Mouse (Mus musculus) forebrain, embryonic 14.5 days (tissue): ENCODE data around the gene Sox18. TPM values are rescaled to one million over a fixed set of nuclear protein-coding genes. Genes with fewer than 3 reads are reported as not detected.

Experiments
- ATAC-seq: fragments of 200-750 bp; cut with Nextera tagmentation; 2 replicates; pipeline ENCODE4 v1.8.0; 2017; ENCODE audit warnings: mild to moderate bottlenecking, moderate library complexity
- DNase-seq: peaks from one replicate; pipeline ENCODE4 v3.0.0-alpha.2; 2015; ENCODE audit warnings: low spot score
- H3K27ac ChIP-seq: fragments of 300-500 bp; sonication (generic); 2 replicates; pipeline ENCODE4 v1.5.1; 2014; ENCODE audit warnings: low read depth, mild to moderate bottlenecking, control low read depth, low read length, moderate library complexity
- H3K27me3 ChIP-seq: fragments of 300-500 bp; sonication (generic); replicated peaks from 2 replicates; pipeline ENCODE4 v1.6.1; 2014; ENCODE audit warnings: low read length, control low read depth, mixed read lengths; ENCODE audit not compliant: control insufficient read depth, insufficient read depth
- H3K36me3 ChIP-seq: fragments of 300-500 bp; sonication (generic); 2 replicates; pipeline ENCODE4 v1.6.1; 2014; ENCODE audit warnings: low read length, control low read depth; ENCODE audit not compliant: control insufficient read depth, insufficient read depth
- H3K4me1 ChIP-seq: fragments of 300-500 bp; sonication (generic); 2 replicates; pipeline ENCODE4 v1.6.1; 2014; ENCODE audit warnings: antibody characterized with exemption, low read length, control low read depth; ENCODE audit not compliant: control insufficient read depth, insufficient read depth
- H3K4me2 ChIP-seq: fragments of 300-500 bp; sonication (generic); 2 replicates; pipeline ENCODE4 v1.6.1; 2014; ENCODE audit warnings: mild to moderate bottlenecking, control low read depth, low read length
- H3K4me3 ChIP-seq: fragments of 300-500 bp; sonication (generic); 2 replicates; pipeline ENCODE4 v1.5.1; 2014; ENCODE audit warnings: low read depth, low read length, control low read depth
- H3K9ac ChIP-seq: fragments of 300-500 bp; sonication (generic); 2 replicates; pipeline ENCODE4 v1.6.1; 2014; ENCODE audit warnings: mild to moderate bottlenecking, low read length, control low read depth, moderate library complexity
- H3K9me3 ChIP-seq: fragments of 300-500 bp; sonication (generic); replicated peaks from 2 replicates; pipeline ENCODE4 v1.6.1; 2016; ENCODE audit warnings: low read length, control low read depth, mixed read lengths; ENCODE audit not compliant: control insufficient read depth
- WGBS: fragments of 180-500 bp; shearing (Covaris S2); extraction: QIAGEN DNeasy Blood & Tissue Kit; methylation state at CpG from one replicate; pipeline ENCODE4 v1.1.7; 2014; 5-methylcytosine and 5-hydroxymethylcytosine counted together
- polyA plus RNA-seq: library from polyadenylated mRNA; unstranded; fragments of >200 nt; fragmentation: Nextera tagmentation; extraction: Ambion mirVana; gene quantifications from 2 replicates; pipeline ENCODE4 v1.2.1, GENCODE M21; 2014

The Sox18 gene
- polyA plus RNA-seq, 1 experiment from 2014 or later = 12.5 TPM

DNA sequence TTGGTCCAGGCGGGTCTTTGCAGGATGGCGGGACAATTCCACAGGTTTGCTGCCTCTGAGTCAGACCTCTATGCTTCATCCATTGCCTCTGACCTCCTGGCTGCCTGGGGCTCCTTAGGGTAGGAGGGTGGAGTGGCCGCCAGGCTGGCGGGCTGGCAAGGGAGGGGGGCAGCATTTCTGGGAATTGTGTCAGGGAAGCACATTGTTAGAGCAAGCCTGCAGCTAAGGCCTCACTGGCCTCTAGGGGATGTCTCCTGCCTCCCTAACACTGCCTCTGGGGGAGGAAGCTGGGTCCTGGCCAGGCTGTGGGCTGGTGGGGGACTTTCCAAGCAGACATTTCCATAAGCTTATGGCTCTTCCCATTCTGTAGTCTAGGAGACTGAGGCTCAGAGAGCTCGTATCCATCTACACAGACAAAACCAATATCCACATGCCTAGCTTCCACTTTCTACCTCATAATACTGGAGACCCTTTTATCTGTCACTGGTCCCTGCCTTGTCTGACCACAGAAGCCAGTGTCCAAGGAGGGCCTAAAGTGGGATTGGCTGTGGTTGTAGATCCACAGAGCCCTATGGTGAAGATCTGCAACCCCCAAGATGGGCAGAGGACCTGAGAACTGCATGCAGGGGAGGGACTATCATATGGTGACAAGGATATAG lies 5.8 kb upstream of the Sox18 start:
- no peaks in the 10 kb centered on the region for H3K9me3 ChIP-seq
- H3K4me1 ChIP-seq = peaks cover 10% of the 10 kb centered on the region; the same call in 1 of the 2 replicates
- no peaks in the 10 kb centered on the region for H3K36me3 ChIP-seq
- H3K4me3 ChIP-seq = no peak overlapping the region
- peaks cover 13% of the 10 kb centered on the region for H3K27me3 ChIP-seq
- H3K27ac ChIP-seq = peak overlapping the region; percentile 39; the same call in 1 of the 2 replicates
- 58% methylated on average over 5 of the region's 5 CpGs for WGBS
- H3K4me2 ChIP-seq = no peak overlapping the region
- DNase-seq (no peak), ATAC-seq (no peak)
- no peak overlapping the region for H3K9ac ChIP-seq

GRCm38 (mm10) chr2:181676424-181676823 lies 5.0 kb upstream of the Sox18 start:
- H3K36me3 ChIP-seq = no peaks in the 10 kb centered on the region
- H3K4me2 ChIP-seq = no peak overlapping the region
- peaks cover 13% of the 10 kb centered on the region; the same call in 1 of the 2 replicates for H3K4me1 ChIP-seq
- H3K9ac ChIP-seq = no peak overlapping the region
- ATAC-seq (no peak), DNase-seq (peak; percentile 69)
- H3K9me3 ChIP-seq = no peaks in the 10 kb centered on the region
- H3K27me3 ChIP-seq = peaks cover 21% of the 10 kb centered on the region
- WGBS = 18% methylated on average over 2 of the region's 2 CpGs
- H3K4me3 ChIP-seq = no peak overlapping the region
- peak overlapping the region; percentile 30; the same call in 1 of the 2 replicates for H3K27ac ChIP-seq

DNA sequence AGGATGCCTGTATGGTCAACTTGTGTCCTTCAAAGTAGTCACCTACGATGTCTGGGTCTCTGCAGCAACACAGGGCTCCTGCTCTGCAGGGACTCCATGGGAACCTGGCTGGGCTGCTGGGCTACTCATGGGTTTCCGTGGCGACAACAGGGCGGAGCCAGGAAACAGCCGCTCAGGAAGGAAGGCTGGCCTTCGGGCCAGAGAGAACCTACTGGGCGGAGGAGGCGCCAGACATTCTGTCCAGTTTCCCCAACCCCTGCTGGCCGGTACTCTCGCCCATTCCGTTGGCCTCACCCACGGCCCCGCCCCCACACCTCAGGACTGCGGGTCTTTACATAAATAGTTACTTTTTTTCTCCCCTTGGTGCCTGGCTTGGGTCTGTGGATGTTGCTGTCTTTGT lies 4.0 kb upstream of the Sox18 start:
- WGBS = 3% methylated on average over 14 of the region's 14 CpGs

GRCm38 (mm10) chr2:181674934-181675333 lies 3.5 kb upstream of the Sox18 start:
- H3K9me3 ChIP-seq = no peaks in the 10 kb centered on the region
- DNase-seq (no peak), ATAC-seq (no peak)
- no peak overlapping the region for H3K27ac ChIP-seq
- H3K9ac ChIP-seq = no peak overlapping the region
- no peak overlapping the region for H3K4me3 ChIP-seq
- 85% methylated on average over 4 of the region's 4 CpGs for WGBS
- peaks cover 15% of the 10 kb centered on the region; the same call in 1 of the 2 replicates for H3K4me1 ChIP-seq
- peaks cover 36% of the 10 kb centered on the region for H3K27me3 ChIP-seq
- no peak overlapping the region for H3K4me2 ChIP-seq
- no peaks in the 10 kb centered on the region for H3K36me3 ChIP-seq

More for the DNA sequence above, 4.0 kb upstream of the Sox18 start:
- H3K4me1 ChIP-seq = peaks cover 15% of the 10 kb centered on the region; the same call in 1 of the 2 replicates
- H3K4me2 ChIP-seq = peak overlapping the region; percentile 21
- H3K4me3 ChIP-seq = no peak overlapping the region
- ATAC-seq (no peak), DNase-seq (peak; percentile 56)
- H3K27me3 ChIP-seq = peaks cover 31% of the 10 kb centered on the region
- no peaks in the 10 kb centered on the region for H3K9me3 ChIP-seq
- H3K36me3 ChIP-seq = no peaks in the 10 kb centered on the region
- H3K27ac ChIP-seq = no peak overlapping the region
- 0 out of 2 replicates have a peak overlapping the region, but pooled peaks have one; percentile 1 for H3K9ac ChIP-seq

- Histone ChIP-seq H3K4me1 (peaks cover 13% of the 10 kb centered on the region; the same call in 1 of the 2 replicates), H3K36me3 (no peaks in the 10 kb centered on the region), H3K9me3 (no peaks in the 10 kb centered on the region), H3K27me3 (peaks cover 45% of the 10 kb centered on the region), H3K4me2 (no peak overlapping the region), H3K4me3 (no peak overlapping the region), H3K27ac (no peak overlapping the region), H3K9ac (no peak overlapping the region)
- 65% methylated on average over 1 of the region's 1 CpGs for WGBS
- no peak for ATAC-seq
- DNase-seq = no peak
These were observed 2.1 kb upstream of the Sox18 start for GRCm38 (mm10) chr2:181673501-181673900.

DNA sequence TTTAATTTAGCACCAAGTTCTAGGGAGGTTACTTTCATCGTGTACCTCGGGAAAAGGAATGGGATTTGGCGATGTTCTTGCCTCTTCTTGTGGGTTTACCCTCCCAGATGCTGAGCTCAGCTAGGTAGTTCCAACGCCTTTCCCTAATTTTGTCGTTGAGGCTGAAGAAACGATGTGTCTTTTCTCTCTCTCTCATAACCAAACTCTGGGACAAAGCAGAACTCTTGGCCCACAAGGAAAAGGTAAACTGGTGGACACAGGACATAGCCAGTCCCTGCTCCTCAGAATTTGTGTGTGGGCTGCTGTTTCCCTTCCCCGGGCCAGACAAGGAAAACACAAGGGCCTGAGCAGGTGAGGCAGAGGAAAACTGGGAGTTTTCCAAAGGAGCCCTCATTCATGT lies 544 bp upstream of the Sox18 start:
- Histone ChIP-seq H3K4me3 (no peak overlapping the region), H3K4me2 (no peak overlapping the region), H3K36me3 (no peaks in the 10 kb centered on the region), H3K27ac (no peak overlapping the region), H3K9me3 (no peaks in the 10 kb centered on the region), H3K27me3 (peaks cover 45% of the 10 kb centered on the region), H3K9ac (no peak overlapping the region), H3K4me1 (peaks cover 13% of the 10 kb centered on the region; the same call in 1 of the 2 replicates)
- DNase-seq = no peak
- WGBS = 21% methylated on average over 7 of the region's 7 CpGs
- ATAC-seq = no peak

DNA sequence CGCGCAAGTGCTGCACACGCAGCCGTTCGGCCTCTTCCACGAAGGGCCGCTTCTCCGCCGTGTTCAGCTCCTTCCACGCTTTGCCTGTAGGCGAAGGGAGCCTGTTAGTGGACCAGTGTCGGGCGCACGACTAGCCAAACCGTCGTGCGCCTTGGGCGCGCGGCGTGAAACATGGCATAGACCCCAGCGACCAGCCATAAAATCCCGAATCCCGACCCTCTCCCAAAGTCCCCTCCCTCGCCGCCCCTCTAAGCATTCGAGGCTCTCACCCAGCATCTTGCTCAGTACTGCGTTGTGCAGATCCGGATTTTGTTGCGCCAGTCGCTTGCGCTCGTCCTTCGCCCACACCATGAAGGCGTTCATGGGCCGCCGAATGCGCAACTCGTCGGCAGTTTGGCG lies 528 bp downstream of the Sox18 start:
- H3K4me2 ChIP-seq = peak overlapping the region; percentile 52
- H3K27ac ChIP-seq = 0 out of 2 replicates have a peak overlapping the region, but pooled peaks have one; percentile 9
- no peak for ATAC-seq
- WGBS = under 1% methylated on average over 41 of the region's 41 CpGs
- H3K4me3 ChIP-seq = peak overlapping the region; percentile 34
- H3K4me1 ChIP-seq = peaks cover 13% of the 10 kb centered on the region; the same call in 1 of the 2 replicates
- no peaks in the 10 kb centered on the region for H3K36me3 ChIP-seq
- peaks cover 45% of the 10 kb centered on the region for H3K27me3 ChIP-seq
- H3K9me3 ChIP-seq = no peaks in the 10 kb centered on the region
- peak overlapping the region; percentile 50; the same call in 1 of the 2 replicates for H3K9ac ChIP-seq
- DNase-seq = no peak

- no peak for DNase-seq
These were observed 1.0 kb downstream of the Sox18 start for GRCm38 (mm10) chr2:181670285-181670912.

GRCm38 (mm10) chr2:181663298-181663630 lies 8.2 kb downstream of the Sox18 start:
- H3K27me3 ChIP-seq = no peaks in the 10 kb centered on the region
- no peak overlapping the region for H3K4me3 ChIP-seq
- H3K4me2 ChIP-seq = no peak overlapping the region
- 26% methylated on average over 4 of the region's 4 CpGs for WGBS
- ATAC-seq (no peak), DNase-seq (no peak)
- H3K4me1 ChIP-seq = no peaks in the 10 kb centered on the region; the same call in 1 of the 2 replicates
- peaks cover 5% of the 10 kb centered on the region; the same call in 1 of the 2 replicates for H3K36me3 ChIP-seq
- no peak overlapping the region for H3K9ac ChIP-seq
- no peaks in the 10 kb centered on the region for H3K9me3 ChIP-seq
- no peak overlapping the region for H3K27ac ChIP-seq

More at GRCm38 (mm10) chr2:181670285-181670912, 1.0 kb downstream of the Sox18 start:
- no peak for ATAC-seq
- Histone ChIP-seq H3K36me3 (no peaks in the 10 kb centered on the region), H3K27ac (0 out of 2 replicates have a peak overlapping the region, but pooled peaks have one; percentile 9), H3K9me3 (no peaks in the 10 kb centered on the region), H3K4me3 (peak overlapping the region; percentile 34), H3K4me2 (peak overlapping the region; percentile 52), H3K4me1 (peaks cover 10% of the 10 kb centered on the region; the same call in 1 of the 2 replicates), H3K9ac (no peak overlapping the region), H3K27me3 (peaks cover 45% of the 10 kb centered on the region)
- 4% methylated on average over 56 of the region's 56 CpGs for WGBS
